Mouse (Mus musculus): ENCODE measurements around the gene Scml4. TPM values are rescaled to one million over a fixed set of nuclear protein-coding genes. Genes with fewer than 3 reads are reported as not detected.
A peak's percentile ranks its signal among the peaks of the same experiment; 100 is the strongest.

Scml4 gene
- total and polyA plus RNA-seq, 3 experiments = 0.03 to 0.08 TPM; not detected in 1

DNA sequence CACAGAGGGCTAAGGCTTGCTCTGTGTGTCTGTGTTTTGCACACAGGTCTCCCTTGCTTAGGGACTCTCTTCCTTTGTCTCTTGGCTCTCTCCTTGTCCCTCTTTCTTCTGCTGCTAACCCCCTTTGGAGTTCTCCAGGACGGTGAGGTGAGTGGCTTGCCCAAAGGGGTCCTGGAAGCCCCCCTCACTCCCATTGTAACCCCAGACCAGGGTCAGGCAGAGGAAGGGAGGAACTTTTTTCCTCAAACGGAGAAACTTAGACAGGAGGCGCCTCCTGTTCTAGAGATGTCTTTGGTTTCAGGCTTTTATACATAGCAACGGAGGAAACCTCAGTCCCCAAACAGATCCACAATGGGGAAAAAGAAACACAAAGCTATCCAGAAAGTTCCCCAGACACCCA lies 81.1 kb downstream of the Scml4 start:
- Histone ChIP-seq H3K9me3 (replicated peaks; ENCODE audit: insufficient read depth, low read length) (no peaks in the 10 kb centered on the region), H3K9ac (ENCODE audit: control insufficient read depth, low read depth, low read length, poor library complexity, severe bottlenecking) (no peak overlapping the region)

DNA sequence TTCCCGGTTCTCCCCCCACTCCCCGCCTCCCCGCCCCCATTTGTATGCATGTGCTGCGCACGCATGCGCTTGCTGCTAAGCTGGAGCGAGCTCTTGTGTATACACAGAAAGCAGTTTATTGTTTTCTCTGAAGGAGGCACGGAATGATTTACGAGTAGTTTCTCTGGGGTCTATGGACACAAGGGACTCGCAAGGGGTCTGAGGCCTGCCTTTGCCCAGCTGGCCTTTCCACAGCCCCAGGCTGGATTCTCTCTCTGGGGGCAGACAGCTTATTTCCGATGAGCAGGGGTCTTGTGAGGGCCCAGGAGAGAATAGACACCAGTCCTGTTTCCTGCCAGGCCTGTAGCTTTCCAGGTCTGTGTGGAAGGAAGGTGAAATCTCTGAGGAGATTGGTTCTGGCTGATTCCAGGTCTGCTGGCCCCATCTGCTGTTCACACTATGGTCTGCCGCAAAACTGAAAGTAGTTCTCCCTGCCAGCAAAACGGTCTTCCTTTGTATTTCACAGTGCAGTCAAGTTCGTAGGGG lies 81.6 kb downstream of the Scml4 start:
- no peak for DNase-seq (ENCODE audit: low read depth, low spot score)
- Histone ChIP-seq H3K9me3 (replicated peaks; ENCODE audit: insufficient read depth, low read length) (no peaks in the 10 kb centered on the region), H3K27me3 (ENCODE audit: control insufficient read depth in 1 of 2, insufficient read depth in 2 of 2, low read length in 2 of 2) (peaks cover 0 to 2% of the 10 kb centered on the region in 2 experiments; a peak in 2 of 4 replicates), H3K9ac (ENCODE audit: control insufficient read depth, low read depth, low read length, poor library complexity, severe bottlenecking) (no peak overlapping the region), H3K36me3 (ENCODE audit: control insufficient read depth in 1 of 2, insufficient read depth in 2 of 2, low read length in 2 of 2) (no peaks in the 10 kb centered on the region), H3K79me2 (ENCODE audit: control insufficient read depth, insufficient read depth, low read length, poor library complexity) (no peaks in the 10 kb centered on the region), H3K4me3 (ENCODE audit: control insufficient read depth in 1 of 2, insufficient read depth in 1 of 2, low read depth in 2 of 2, low read length in 2 of 2) (no peak overlapping the region), H3K27ac (ENCODE audit: control insufficient read depth, low read depth, low read length) (no peak overlapping the region), H3K4me1 (ENCODE audit: control insufficient read depth in 1 of 2, insufficient read depth in 2 of 2, low read length in 2 of 2) (no peaks in the 10 kb centered on the region)
- peak; percentile 23; the same call in 1 of the 2 replicates for TF ChIP-seq SMC3 (IDR thresholded peaks at IDR 0.05; ENCODE audit: low read depth, low read length)
- peak in 2 of 3 experiments; percentile 14 to 22; a peak in 3 of 6 replicates for TF ChIP-seq CTCF (IDR thresholded peaks at IDR 0.05 in 2 of 3, conservative IDR thresholded peaks at IDR 0.05 in 1 of 3; ENCODE audit: control insufficient read depth in 1 of 3, insufficient read depth in 1 of 3, low read depth in 2 of 3, low read length in 3 of 3, poor library complexity in 1 of 3, severe bottlenecking in 1 of 3)
- TF ChIP-seq POLR2A (IDR thresholded peaks at IDR 0.05; ENCODE audit: control insufficient read depth in 1 of 2, insufficient read depth in 1 of 2, low read depth in 1 of 2, low read length in 2 of 2, poor library complexity in 1 of 2) = no peak
- peak; percentile 26 for TF ChIP-seq RAD21 (IDR thresholded peaks at IDR 0.05; ENCODE audit: low read depth, low read length)

More for the DNA sequence above, 81.1 kb downstream of the Scml4 start:
- no peaks in the 10 kb centered on the region for H3K4me1 ChIP-seq (ENCODE audit: control insufficient read depth in 1 of 2, insufficient read depth in 2 of 2, low read length in 2 of 2)
- TF ChIP-seq RCOR1 (IDR thresholded peaks at IDR 0.05; ENCODE audit: low read depth, low read length) = no peak
- TF ChIP-seq BHLHE40 (IDR thresholded peaks at IDR 0.05; ENCODE audit: borderline replicate concordance, low read depth, low read length) = no peak
- no peak for TF ChIP-seq TCF12 (IDR thresholded peaks at IDR 0.05; ENCODE audit: low read depth, low read length)
- no peak for TF ChIP-seq E2F4 (IDR thresholded peaks at IDR 0.05; ENCODE audit: borderline replicate concordance, low read depth, low read length)
- TF ChIP-seq SMC3 (IDR thresholded peaks at IDR 0.05; ENCODE audit: low read depth, low read length) = no peak
- no peak for TF ChIP-seq GABPA (IDR thresholded peaks at IDR 0.05; ENCODE audit: low read depth, low read length)
- no peaks in the 10 kb centered on the region for H3K36me3 ChIP-seq (ENCODE audit: control insufficient read depth in 1 of 2, insufficient read depth in 2 of 2, low read length in 2 of 2)
- no peak overlapping the region for H3K4me3 ChIP-seq (ENCODE audit: control insufficient read depth in 1 of 2, insufficient read depth in 1 of 2, low read depth in 2 of 2, low read length in 2 of 2)
- H3K27me3 ChIP-seq (ENCODE audit: control insufficient read depth in 1 of 2, insufficient read depth in 2 of 2, low read length in 2 of 2) = peaks cover 0 to 2% of the 10 kb centered on the region in 2 experiments; a peak in 2 of 4 replicates
- no peak for DNase-seq (ENCODE audit: low read depth, low spot score)
- no peaks in the 10 kb centered on the region for H3K79me2 ChIP-seq (ENCODE audit: control insufficient read depth, insufficient read depth, low read length, poor library complexity)
- no peak overlapping the region for H3K27ac ChIP-seq (ENCODE audit: control insufficient read depth, low read depth, low read length)

DNA sequence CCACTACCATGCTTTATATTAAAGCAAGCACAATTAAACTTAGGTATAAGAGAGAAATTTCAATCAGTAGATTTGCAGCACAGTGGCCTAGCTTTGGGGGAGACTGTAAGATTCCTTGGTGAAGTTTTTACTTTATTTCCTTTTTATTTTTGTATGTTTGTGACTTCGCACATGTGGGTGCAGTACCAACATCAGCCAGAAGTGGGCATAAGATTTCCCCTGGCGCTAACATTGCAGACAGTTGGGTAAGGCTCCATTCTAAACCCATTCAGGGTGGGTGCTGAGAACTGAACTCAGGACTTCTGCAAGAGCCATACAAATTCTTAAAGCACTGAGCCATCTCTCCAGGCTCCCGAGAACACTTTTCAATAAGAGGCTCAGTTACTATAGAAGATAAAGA lies 82.1 kb downstream of the Scml4 start:
- Histone ChIP-seq H3K4me3 (ENCODE audit: control insufficient read depth in 1 of 2, insufficient read depth in 1 of 2, low read depth in 2 of 2, low read length in 2 of 2) (no peak overlapping the region), H3K79me2 (ENCODE audit: control insufficient read depth, insufficient read depth, low read length, poor library complexity) (no peaks in the 10 kb centered on the region), H3K9ac (ENCODE audit: control insufficient read depth, low read depth, low read length, poor library complexity, severe bottlenecking) (no peak overlapping the region), H3K36me3 (ENCODE audit: control insufficient read depth in 1 of 2, insufficient read depth in 2 of 2, low read length in 2 of 2) (no peaks in the 10 kb centered on the region), H3K27ac (ENCODE audit: control insufficient read depth, low read depth, low read length) (no peak overlapping the region), H3K4me1 (ENCODE audit: control insufficient read depth in 1 of 2, insufficient read depth in 2 of 2, low read length in 2 of 2) (no peaks in the 10 kb centered on the region), H3K9me3 (replicated peaks; ENCODE audit: insufficient read depth, low read length) (no peaks in the 10 kb centered on the region), H3K27me3 (ENCODE audit: control insufficient read depth in 1 of 2, insufficient read depth in 2 of 2, low read length in 2 of 2) (peaks cover 0 to 2% of the 10 kb centered on the region in 2 experiments; a peak in 2 of 4 replicates)
- DNase-seq (ENCODE audit: low read depth, low spot score) = peak; percentile 27
- no peak for TF ChIP-seq MAFK (IDR thresholded peaks at IDR 0.05; ENCODE audit: borderline replicate concordance, low read depth, low read length)
- no peak for TF ChIP-seq ZKSCAN1 (IDR thresholded peaks at IDR 0.05; ENCODE audit: low read depth, low read length)
- TF ChIP-seq ZMIZ1 (IDR thresholded peaks at IDR 0.05; ENCODE audit: low read depth, low read length) = no peak
- no peak for TF ChIP-seq MYC (IDR thresholded peaks at IDR 0.05; ENCODE audit: low read depth, low read length)
- peak; percentile 39; the same call in 1 of the 2 replicates for TF ChIP-seq SMC3 (IDR thresholded peaks at IDR 0.05; ENCODE audit: low read depth, low read length)
- TF ChIP-seq RAD21 (IDR thresholded peaks at IDR 0.05; ENCODE audit: low read depth, low read length) = peak; percentile 0; the same call in 1 of the 2 replicates
- no peak for TF ChIP-seq NRF1 (IDR thresholded peaks at IDR 0.05; ENCODE audit: insufficient read depth, low read depth, low read length, poor library complexity, severe bottlenecking)
- peak; percentile 35 to 58 (median 51) for TF ChIP-seq CTCF (IDR thresholded peaks at IDR 0.05 in 2 of 3, conservative IDR thresholded peaks at IDR 0.05 in 1 of 3; ENCODE audit: control insufficient read depth in 1 of 3, insufficient read depth in 1 of 3, low read depth in 2 of 3, low read length in 3 of 3, poor library complexity in 1 of 3, severe bottlenecking in 1 of 3)
- no peak for TF ChIP-seq ETS1 (IDR thresholded peaks at IDR 0.05; ENCODE audit: low read depth, low read length)
- TF ChIP-seq CHD2 (IDR thresholded peaks at IDR 0.05; ENCODE audit: low read length) = no peak
- no peak for TF ChIP-seq POLR2AphosphoS5 (IDR thresholded peaks at IDR 0.05; ENCODE audit: borderline replicate concordance, low read depth, low read length)

Measured in MEL (cell line).